Mouse (Mus musculus): Measurements from ENCODE around the gene Ubxn11.

Ubxn11 gene

DNA sequence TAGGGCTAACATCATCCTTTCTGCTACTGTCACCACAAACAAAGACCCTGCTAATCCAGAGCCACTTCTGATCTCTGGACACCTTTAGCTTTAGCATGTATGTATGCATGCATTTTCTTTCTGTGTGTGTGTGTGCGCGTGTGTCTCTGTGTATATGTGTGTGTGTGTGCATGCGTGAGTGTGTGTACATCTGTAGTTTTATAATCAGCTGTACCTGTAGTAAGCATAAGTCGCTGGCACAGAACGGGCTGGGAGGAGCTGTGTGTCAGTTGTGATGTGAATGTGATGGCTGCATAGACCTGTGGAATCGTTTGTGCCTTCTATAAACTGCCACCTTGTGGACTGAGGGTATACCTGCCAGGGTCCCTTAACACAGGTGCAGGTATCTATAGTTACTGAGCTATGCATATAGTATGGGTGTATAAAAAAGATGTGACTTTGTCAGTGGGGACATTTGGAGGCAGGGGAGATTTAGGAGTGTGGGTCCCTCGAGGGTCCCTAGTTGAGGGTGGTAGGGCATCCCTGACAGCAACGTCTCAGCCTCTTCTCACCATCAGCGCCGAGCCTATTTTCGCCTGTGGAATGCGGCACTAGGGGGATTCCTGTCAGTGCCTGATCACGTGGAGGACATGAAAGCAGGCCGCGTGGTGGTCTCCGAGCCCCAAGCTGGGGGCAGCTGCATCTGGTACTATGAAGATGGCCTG is 11.7 kb upstream of the Ubxn11 start:
- DNase-seq (ENCODE audit: extremely low spot score, low spot score) = no peak

- no peak for DNase-seq (ENCODE audit: extremely low spot score, low spot score)
These were observed 11.2 kb upstream of the Ubxn11 start for GRCm38 (mm10) chr4:134091225-134091529.

- DNase-seq (ENCODE audit: extremely low spot score, low spot score) = peak; percentile 31
These were observed 9.7 kb upstream of the Ubxn11 start for GRCm38 (mm10) chr4:134092382-134093288.

GRCm38 (mm10) chr4:134094004-134094564 is 8.3 kb upstream of the Ubxn11 start:
- DNase-seq (ENCODE audit: extremely low spot score, low spot score) = no peak

- no peak for DNase-seq (ENCODE audit: extremely low spot score, low spot score)
These were observed 7.3 kb upstream of the Ubxn11 start, which contains the start of gene Cd52 for GRCm38 (mm10) chr4:134094923-134095547. TSS of gene Cd52 (minus strand) at chr4:134095082.

GRCm38 (mm10) chr4:134096120-134096519 is 6.2 kb upstream of the Ubxn11 start:
- no peak for DNase-seq (ENCODE audit: extremely low spot score, low spot score)

DNA sequence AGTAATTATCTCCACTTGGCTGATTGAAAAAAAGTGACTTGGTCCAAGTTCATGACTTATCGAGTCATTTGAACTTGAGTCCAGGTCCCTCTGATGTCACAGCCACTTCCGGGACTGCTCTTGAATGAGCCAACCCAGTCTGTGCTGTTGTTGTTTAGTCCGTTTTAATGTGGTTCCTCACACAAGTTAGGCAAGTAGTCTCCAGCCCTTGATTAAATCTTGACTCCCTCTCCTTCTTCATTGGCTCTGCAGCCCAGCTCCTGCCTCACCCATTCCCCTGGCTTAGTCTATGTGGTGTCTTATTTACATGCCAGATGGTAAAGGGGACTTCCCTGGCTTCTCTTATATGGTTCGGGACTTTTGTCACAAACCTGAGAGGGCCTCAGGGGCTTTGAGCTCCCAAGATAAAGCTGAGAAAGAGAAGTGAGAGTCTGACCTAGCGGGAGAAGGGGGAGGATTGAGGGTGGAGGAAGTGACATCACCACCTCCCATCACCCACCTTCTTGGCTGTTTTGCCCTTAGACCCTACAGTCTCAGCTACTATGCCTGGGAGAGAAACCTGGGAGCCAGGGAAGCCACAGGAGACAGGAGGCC is 5.3 kb upstream of the Ubxn11 start:
- DNase-seq (ENCODE audit: extremely low spot score, low spot score) = no peak

DNA sequence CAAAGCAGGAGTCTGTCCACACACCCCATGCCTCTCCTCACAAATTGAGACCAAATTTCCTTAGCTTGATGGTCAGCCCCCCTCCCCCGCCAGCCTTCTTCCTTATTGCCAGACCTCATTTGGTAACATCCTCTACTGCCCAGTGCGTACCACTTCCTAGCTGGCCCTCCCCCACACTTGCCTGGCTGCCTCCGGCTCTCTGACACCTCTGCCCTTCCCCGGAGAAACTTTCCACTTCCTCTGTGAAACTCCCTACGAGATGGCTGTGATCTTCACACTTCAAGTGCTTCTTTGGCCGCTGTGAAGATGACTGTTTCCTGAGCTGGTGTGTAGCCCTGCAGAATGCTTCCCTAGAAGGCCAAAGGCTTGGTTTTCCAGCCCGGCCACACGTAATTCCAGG is 3.7 kb upstream of the Ubxn11 start:
- no peak for DNase-seq (ENCODE audit: extremely low spot score, low spot score)

- DNase-seq (ENCODE audit: extremely low spot score, low spot score) = no peak
These were observed 2.1 kb upstream of the Ubxn11 start for GRCm38 (mm10) chr4:134100245-134100644.

DNA sequence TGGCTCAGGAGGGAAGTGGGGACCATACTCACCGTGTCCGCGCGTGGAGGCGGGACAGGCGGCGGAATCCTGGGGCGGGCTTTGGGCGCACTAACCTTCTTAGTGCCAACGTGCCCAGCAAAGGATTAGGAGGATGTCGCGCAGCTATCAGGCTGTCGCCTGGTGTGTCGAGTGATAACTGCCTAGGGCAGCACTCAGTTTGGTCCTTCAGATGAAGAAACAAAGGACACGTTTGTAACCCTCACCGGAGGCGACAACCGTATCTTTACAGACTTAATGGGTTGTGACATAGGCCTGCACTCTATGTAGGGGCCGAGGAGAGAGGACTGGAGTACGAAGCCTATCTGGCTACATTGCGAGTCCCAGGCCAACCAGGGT is 361 bp downstream of the Ubxn11 start:
- DNase-seq (ENCODE audit: extremely low spot score, low spot score) = no peak

DNA sequence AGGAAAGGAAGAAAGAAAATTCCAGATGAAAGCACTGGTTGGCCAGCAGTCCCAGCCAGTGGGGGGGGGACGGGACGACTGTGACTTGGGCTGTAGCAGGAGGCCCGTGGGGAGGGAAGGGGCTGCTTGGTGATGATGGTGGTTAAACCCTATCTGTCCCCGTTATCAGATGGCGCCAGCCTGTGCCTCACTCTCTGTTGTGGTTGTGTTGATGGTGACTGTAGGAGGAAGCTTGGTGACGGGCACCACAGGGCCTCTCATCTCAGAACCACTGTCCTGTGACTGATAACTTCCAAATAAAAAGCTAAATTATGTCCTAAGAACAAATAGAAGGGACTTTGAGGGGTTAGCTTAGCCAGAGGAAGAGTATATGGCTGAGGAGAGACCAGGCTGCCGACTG is 3.7 kb downstream of the Ubxn11 start:
- DNase-seq (ENCODE audit: extremely low spot score, low spot score) = no peak

DNA sequence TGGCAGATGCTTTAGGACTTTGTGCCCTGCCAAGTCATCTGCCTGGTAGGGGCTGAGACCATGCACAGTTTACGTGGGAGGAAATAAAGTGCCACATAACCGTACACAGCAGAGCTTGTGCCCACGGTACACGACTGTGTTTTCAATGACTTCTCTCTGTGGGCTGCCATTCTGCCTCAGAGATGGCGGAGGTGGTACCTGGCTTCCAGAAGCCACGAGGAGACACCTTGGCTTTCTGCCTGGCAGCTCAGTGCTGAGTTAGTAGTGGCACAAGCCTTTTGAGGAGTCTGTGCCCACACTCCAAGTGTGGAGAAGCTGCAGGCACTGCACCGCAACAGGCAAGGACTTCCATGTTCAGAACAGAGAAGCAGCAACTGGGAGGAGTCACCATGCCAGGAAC is 5.4 kb downstream of the Ubxn11 start:
- no peak for DNase-seq (ENCODE audit: extremely low spot score, low spot score)

DNA sequence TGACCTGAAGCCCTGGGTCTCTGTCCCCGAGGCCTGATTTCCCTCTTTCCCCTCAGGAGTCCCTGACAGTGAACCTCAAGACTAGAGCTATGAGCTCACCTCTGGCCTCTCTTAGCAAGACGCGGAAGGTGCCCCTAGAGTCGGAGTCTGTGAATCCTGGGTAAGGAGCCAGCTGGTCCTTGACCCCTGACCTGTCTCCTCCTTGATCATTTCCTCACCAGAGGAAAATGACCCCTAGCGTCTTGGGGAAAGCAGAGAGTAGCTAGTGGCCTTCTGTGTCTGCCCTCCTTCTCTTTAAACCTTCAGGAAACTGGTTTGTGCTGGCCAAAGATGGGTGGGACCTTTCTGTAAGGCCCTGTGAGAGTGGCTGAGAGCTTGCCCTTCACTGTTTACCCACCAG is 5.8 kb downstream of the Ubxn11 start:
- DNase-seq (ENCODE audit: extremely low spot score, low spot score) = no peak

DNA sequence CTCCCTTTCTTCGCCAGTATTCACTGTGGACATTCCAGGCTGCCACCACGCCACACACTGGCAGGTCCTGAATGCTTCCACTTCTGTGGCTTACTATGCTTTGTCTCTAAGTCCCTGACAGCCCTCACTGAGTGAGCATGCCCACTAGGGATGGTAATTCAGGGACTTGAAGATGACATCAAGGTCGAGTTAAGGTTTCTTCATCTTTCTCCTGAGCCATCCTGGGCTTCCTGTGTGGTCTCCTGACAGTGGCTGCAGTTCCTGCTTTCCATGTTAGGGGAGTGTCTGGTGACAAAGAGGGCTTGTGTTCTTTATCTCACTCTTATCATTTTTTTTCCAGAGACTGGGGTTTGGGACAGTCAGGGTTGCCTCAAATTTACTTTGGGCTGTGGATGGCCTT is 8.3 kb downstream of the Ubxn11 start:
- no peak for DNase-seq (ENCODE audit: extremely low spot score, low spot score)

DNA sequence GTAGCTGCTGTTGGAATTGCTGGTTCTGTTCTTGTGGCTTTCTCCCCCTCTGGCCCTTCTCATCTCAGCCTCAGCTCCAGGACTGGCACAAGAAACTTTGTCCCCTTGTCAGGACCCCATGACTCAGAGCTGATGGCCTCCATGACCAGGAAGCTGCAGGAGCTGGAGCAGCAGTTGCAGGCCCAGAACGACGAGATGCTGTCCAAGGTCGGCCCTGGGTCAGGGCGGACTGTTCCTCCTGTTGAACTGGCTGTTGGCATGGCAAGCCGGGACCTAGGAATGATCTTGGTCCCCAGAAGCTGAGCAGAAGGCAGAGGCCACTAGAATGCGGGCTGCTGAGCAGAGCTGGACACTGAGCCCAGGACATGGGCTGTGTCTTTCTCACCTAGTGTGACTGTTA is 10.0 kb downstream of the Ubxn11 start:
- no peak for DNase-seq (ENCODE audit: extremely low spot score, low spot score)

- DNase-seq (ENCODE audit: extremely low spot score, low spot score) = no peak
These were observed 11.1 kb downstream of the Ubxn11 start for GRCm38 (mm10) chr4:134113356-134113994.

DNA sequence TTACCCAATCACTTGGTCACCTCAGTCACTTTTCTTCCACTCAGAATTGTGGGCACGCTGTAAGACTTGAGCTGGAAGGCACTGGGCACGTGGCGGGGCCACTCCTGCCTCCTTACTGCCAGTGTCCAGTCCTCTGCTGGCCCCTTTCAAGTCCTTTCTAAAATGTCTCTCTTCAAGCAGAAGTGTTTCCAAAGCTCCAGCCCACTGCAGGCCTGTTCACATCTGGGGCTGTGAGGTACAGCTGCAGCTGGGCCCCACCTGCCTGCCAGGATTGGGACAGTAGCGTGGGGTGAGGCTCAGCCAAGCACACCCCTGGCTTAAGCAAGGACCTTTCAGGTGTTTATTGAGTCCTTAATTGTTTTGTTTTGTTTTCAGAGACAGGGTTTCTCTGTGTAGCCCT is 11.7 kb downstream of the Ubxn11 start:
- no peak for DNase-seq (ENCODE audit: extremely low spot score, low spot score)

- DNase-seq (ENCODE audit: extremely low spot score, low spot score) = no peak
These were observed 13.1 kb downstream of the Ubxn11 start for GRCm38 (mm10) chr4:134115215-134116144.

DNA sequence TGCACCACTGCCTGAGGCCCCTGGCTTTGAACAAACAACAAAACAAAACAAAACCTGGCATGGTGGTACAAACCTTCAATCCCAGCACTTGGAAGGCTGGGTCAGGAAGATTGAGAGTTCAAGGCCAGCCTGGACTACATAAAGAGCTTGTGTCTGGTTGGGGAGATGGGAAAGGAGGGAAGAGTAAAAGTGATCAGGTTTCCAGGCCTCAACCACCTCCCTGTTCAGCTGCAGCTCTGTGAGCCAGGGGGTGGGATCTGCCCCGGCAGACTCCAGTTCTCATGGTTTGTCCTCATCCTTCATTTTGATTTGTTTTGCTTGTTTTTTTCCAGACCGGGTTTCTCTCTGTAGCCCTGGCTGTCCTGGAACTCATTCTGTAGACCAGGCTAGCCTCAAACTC is 14.1 kb downstream of the Ubxn11 start:
- no peak for DNase-seq (ENCODE audit: extremely low spot score, low spot score)

DNA sequence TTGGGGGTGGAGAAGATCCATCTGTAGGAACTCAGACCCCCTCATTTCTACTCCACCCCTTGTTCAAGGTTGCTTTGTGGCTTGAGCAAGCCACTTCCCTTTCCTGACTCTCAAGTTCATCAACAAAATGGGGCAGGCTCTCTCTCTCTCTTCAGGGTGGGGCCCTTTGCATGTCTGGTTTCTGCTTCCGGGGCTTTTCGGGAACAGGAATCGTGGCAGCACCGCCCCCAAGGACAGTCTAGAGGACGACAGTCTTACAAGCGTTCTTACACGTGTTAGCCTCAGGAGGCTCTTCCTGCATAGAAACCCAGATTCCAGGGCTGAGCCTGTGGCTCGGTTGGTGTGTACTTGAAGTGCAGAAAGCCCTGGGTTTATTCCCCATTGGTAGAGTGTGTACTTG is 14.6 kb downstream of the Ubxn11 start:
- no peak for DNase-seq (ENCODE audit: extremely low spot score, low spot score)

Data from neural tube, embryonic 10.5 days (tissue).